Mouse (Mus musculus) G1E (cell line): Measurements from ENCODE around the gene Tnr. TPM values are rescaled to one million over a fixed set of nuclear protein-coding genes. Genes with fewer than 3 reads are reported as not detected.

Experiments used
- ATAC-seq: 2 replicates; pipeline ENCODE4 v1.8.0; 2016; ENCODE audit warnings: mild to moderate bottlenecking; ENCODE audit not compliant: insufficient number of reproducible peaks, poor library complexity, low FRiP score, severe bottlenecking; ENCODE audit errors: extremely low read depth
- DNase-seq: peaks from one replicate; pipeline ENCODE4 v3.0.0; 2012; ENCODE audit warnings: low spot score
- H3K27me3 ChIP-seq: 2 replicates; pipeline ENCODE4 v1.6.1; 2012; ENCODE audit warnings: mild to moderate bottlenecking, low read length, inconsistent platforms; ENCODE audit not compliant: insufficient read depth
- H3K36me3 ChIP-seq: replicated peaks from 2 replicates; pipeline ENCODE3; 2012; ENCODE audit warnings: mild to moderate bottlenecking, inconsistent platforms
- H3K4me1 ChIP-seq: 2 replicates; pipeline ENCODE4 v1.6.1; 2012; ENCODE audit warnings: low read depth, low read length, inconsistent platforms, mixed read lengths; ENCODE audit not compliant: insufficient read depth
- H3K4me3 ChIP-seq: 2 replicates; pipeline ENCODE4 v1.5.1; 2012; ENCODE audit warnings: low read depth, mild to moderate bottlenecking, inconsistent platforms, low read length, moderate library complexity, mixed read lengths
- H3K9me3 ChIP-seq: replicated peaks from 2 replicates; pipeline ENCODE4 v1.6.1; 2012; ENCODE audit warnings: inconsistent platforms
- CTCF ChIP-seq: IDR thresholded peaks from 2 replicates; pipeline ENCODE4 v1.5.1; 2012; ENCODE audit warnings: low read depth, low read length, inconsistent platforms, mixed read lengths
- GATA1 ChIP-seq: IDR thresholded peaks from 2 replicates; pipeline ENCODE4 v1.6.1; 2012; ENCODE audit warnings: borderline replicate concordance, low read length, inconsistent platforms, mixed read lengths
- GATA2 ChIP-seq: IDR thresholded peaks from 2 replicates; pipeline ENCODE4 v1.6.1; 2012; ENCODE audit warnings: low read depth, low read length, inconsistent platforms, borderline replicate concordance
- POLR2AphosphoS5 ChIP-seq: IDR thresholded peaks from 2 replicates; pipeline ENCODE4 v1.6.1; 2012; ENCODE audit warnings: low read depth, low read length, inconsistent platforms; ENCODE audit not compliant: insufficient replicate concordance
- TAL1 ChIP-seq: conservative IDR thresholded peaks from 2 replicates; pipeline ENCODE4 v1.6.1; 2012; ENCODE audit warnings: low read depth, low read length, inconsistent platforms, mixed read lengths
- polyA plus RNA-seq: library from polyadenylated mRNA; stranded (reverse); fragments of >175 nt; gene quantifications from 2 replicates; pipeline ENCODE4 v1.2.3, GENCODE M21; 2012
- total RNA-seq, 2 experiments: library from RNA; stranded (forward) in 1 of 2; stranded (reverse) in 1 of 2; fragments of 200-1000 nt in 1 of 2; fragments of >200 nt in 1 of 2; fragmentation: Nextera tagmentation in 1 of 2; gene quantifications; 2 replicates each; pipeline ENCODE4 v1.2.3; 2014 to 2017

Gene Tnr
- total and polyA plus RNA-seq, 3 experiments: 0.16 TPM; not detected in 2

DNA sequence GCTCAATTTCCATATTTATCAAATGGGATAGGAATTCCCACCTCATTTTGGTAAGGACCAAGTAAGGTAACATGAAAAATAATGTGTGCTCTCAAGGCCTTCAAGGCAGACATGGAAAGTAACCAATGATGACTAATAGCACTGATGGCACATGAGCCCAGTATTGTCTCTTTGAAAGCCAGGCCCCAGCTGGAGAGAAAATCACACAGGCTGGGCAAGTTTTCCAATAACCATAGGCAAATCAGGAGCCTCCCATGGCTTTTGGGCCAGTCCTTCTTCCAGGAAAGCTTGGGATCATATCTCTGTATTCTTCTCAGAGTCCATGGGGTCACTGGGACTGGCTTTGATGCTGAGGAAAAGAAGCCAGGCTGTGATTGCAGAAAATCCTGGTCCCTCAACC, 280.1 kb downstream of the Tnr start:
- no peak for ATAC-seq
- H3K36me3 ChIP-seq: no peaks in the 10 kb centered on the region
- no peak for DNase-seq
- no peaks in the 10 kb centered on the region for H3K9me3 ChIP-seq
- no peaks in the 10 kb centered on the region for H3K4me1 ChIP-seq
- H3K27me3 ChIP-seq: no peaks in the 10 kb centered on the region
- no peak for TF ChIP-seq POLR2AphosphoS5
- TF ChIP-seq TAL1: no peak
- TF ChIP-seq CTCF: no peak
- H3K4me3 ChIP-seq: no peak overlapping the region

DNA sequence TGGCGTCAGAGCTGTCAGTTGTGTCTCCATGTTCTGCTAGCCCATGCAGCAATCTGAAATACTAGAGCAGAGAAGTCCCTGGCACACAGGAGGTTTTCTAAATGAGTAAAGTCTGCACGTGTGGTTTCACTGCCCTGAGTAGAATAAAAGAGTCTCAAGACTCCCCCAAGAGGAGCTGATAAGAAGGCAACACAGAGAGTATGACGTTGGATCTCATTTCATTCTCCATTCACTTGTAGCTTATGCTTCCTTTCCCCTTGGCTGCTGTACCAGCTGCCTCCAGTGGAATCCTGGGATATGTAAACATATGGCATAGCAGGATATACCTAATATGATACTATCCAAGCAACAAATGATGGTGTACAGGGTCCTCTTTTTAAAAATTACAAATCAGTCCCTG, 285.9 kb downstream of the Tnr start:
- H3K27me3 ChIP-seq: no peaks in the 10 kb centered on the region
- ATAC-seq: no peak
- H3K9me3 ChIP-seq: no peaks in the 10 kb centered on the region
- H3K4me1 ChIP-seq: no peaks in the 10 kb centered on the region
- no peak for DNase-seq
- no peaks in the 10 kb centered on the region for H3K36me3 ChIP-seq
- no peak overlapping the region for H3K4me3 ChIP-seq
- no peak for TF ChIP-seq POLR2AphosphoS5
- TF ChIP-seq GATA2: no peak
- no peak for TF ChIP-seq CTCF
- no peak for TF ChIP-seq GATA1
- no peak for TF ChIP-seq TAL1

DNA sequence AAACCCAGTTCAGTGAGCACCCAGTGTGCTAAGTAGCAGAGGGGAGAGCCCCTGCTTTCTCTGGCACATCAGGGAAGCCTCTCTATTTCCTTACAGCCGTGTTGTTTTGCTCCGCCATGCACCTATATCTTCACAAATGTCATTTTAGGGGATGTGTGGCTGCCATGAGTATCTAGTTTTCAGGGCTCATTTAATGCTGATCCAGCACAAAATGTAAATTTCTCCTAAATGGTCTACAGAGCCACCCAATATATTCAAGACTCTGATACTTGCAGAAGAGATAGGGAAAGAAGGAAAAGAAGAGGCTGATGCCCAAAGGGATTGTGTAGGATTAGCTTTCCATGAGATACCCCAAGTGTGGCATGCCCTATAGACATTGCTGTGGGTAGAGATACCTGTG, 288.2 kb downstream of the Tnr start:
- H3K27me3 ChIP-seq: no peaks in the 10 kb centered on the region
- no peaks in the 10 kb centered on the region for H3K9me3 ChIP-seq
- no peak for DNase-seq
- no peaks in the 10 kb centered on the region for H3K36me3 ChIP-seq
- no peak for TF ChIP-seq POLR2AphosphoS5
- ATAC-seq: no peak
- H3K4me3 ChIP-seq: no peak overlapping the region
- no peaks in the 10 kb centered on the region for H3K4me1 ChIP-seq

DNA sequence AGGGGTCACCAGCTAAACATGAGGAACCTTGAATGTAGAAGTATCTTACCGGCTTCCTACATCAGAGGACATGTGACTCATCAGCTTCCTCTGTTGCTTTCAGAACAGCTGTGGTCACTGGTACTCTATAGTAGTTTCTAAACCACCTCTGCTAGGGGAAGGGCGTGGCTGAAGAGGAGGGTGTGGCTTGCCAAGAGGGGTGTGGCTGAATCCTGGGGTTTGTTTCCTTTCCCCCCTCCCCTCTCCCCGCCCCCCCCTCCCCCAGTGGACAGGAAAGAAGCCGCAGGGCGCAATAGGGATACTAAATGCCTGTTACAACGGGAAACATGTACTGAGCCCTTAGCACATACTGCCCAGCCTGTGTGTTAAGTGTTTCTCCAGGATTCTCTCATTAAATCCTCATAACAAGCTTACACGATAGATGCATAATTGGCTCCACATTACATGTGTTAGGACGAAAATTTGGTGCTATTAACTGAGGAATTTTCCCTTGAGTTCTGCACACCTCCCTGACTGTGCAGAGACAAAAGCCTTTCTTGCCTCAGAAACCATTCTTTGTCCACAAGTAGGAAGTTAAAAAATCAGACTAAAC, 289.3 kb downstream of the Tnr start:
- no peak overlapping the region for H3K4me3 ChIP-seq
- H3K36me3 ChIP-seq: no peaks in the 10 kb centered on the region
- H3K9me3 ChIP-seq: no peaks in the 10 kb centered on the region
- ATAC-seq (no peak; the same call in 1 of the 2 replicates), DNase-seq (no peak)
- H3K27me3 ChIP-seq: no peaks in the 10 kb centered on the region
- H3K4me1 ChIP-seq: no peaks in the 10 kb centered on the region
- TF ChIP-seq TAL1 (no peak), POLR2AphosphoS5 (no peak), CTCF (no peak), GATA1 (no peak), GATA2 (no peak)

DNA sequence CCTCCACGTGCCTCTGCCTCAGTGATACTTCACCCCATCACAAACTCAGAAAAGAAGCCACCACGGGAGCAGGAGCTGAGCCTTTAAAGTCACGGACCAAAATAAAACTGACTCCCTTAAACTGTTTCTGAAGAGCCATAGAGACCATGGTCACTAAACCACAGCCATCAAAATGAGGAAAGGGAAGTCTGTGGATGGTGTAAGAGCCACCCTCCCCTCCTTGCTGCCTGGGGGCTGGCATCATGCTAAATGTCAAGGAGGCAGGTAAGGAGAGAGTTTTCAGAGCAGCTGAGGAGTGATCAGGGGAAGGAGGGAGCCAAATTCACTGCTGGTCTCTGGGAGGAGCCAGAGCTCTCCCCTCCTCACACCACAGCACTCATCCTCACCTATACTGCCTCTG, 290.8 kb downstream of the Tnr start:
- Histone ChIP-seq H3K27me3 (no peaks in the 10 kb centered on the region), H3K36me3 (no peaks in the 10 kb centered on the region), H3K4me3 (no peak overlapping the region), H3K9me3 (no peaks in the 10 kb centered on the region), H3K4me1 (no peaks in the 10 kb centered on the region)
- no peak for TF ChIP-seq TAL1
- TF ChIP-seq POLR2AphosphoS5: no peak
- no peak for TF ChIP-seq GATA1
- no peak for TF ChIP-seq GATA2
- no peak for TF ChIP-seq CTCF
- DNase-seq: no peak
- no peak for ATAC-seq

DNA sequence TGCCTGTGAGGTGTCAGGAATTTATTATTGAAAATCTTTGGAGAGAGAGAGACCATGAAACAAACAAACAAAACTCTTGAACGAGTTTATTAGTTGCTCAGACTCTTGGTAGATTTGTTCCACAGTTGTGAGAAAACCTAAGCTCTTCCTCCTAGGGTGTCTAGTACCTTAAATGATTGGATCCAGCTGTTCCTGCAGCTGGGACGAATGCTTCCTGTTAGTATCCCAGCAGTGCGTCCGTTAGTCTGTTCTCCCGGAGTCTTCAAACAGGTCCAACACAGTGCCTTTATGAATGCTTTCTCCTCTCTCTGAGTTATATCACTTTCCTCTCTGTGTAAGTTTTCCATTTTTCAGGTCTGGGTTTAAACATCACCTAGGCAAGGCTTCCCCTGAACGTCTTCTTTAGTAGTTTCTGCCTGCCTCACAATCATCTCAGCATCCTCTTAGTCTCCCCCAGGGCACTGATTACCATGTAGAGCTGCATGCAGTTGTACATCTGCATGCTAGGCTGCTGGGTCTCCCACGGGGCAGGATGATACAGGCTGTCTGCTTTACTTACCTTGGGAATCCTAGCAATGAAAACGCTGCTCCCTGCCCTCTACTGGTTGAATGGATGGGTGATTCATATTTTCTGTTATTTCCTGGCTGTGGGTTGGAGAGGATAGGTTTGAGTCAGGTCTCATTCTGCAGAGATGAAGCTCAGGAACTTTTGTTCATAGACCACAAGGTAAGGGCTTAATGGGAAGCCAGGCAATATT, 293.2 kb downstream of the Tnr start:
- H3K36me3 ChIP-seq: no peaks in the 10 kb centered on the region
- no peaks in the 10 kb centered on the region for H3K9me3 ChIP-seq
- peaks cover 2% of the 10 kb centered on the region; the same call in 1 of the 2 replicates for H3K27me3 ChIP-seq
- no peaks in the 10 kb centered on the region for H3K4me1 ChIP-seq
- DNase-seq (no peak), ATAC-seq (no peak)
- TF ChIP-seq TAL1 (no peak), POLR2AphosphoS5 (no peak), CTCF (no peak), GATA1 (no peak), GATA2 (no peak)
- no peak overlapping the region for H3K4me3 ChIP-seq
